Mouse (Mus musculus) limb, embryonic 14.5 days (tissue): ENCODE data around the gene Cpd. TPM values are rescaled to one million over a fixed set of nuclear protein-coding genes. Genes with fewer than 3 reads are reported as not detected.

Source experiments
- ATAC-seq: fragments of 200-750 bp; cut with Nextera tagmentation; 2 replicates; pipeline ENCODE4 v1.8.0; 2017; ENCODE audit warnings: low read depth, moderate number of reproducible peaks, moderate TSS enrichment; ENCODE audit not compliant: low FRiP score
- DNase-seq: peaks from one replicate; pipeline ENCODE4 v3.0.0-alpha.2; 2015; ENCODE audit warnings: low spot score
- H3K27ac ChIP-seq: fragments of 300-500 bp; sonication (generic); replicated peaks from 2 replicates; pipeline ENCODE4 v1.5.1; 2014; ENCODE audit warnings: low read depth, mild to moderate bottlenecking, low read length, moderate library complexity, mixed read lengths
- H3K27me3 ChIP-seq: fragments of 300-500 bp; sonication (generic); 2 replicates; pipeline ENCODE4 v1.6.1; 2014; ENCODE audit warnings: low read length, mixed read lengths; ENCODE audit not compliant: control insufficient read depth, insufficient read depth
- H3K36me3 ChIP-seq: fragments of 300-500 bp; sonication (generic); 2 replicates; pipeline ENCODE4 v1.6.1; 2014; ENCODE audit warnings: mild to moderate bottlenecking, low read length, moderate library complexity, mixed read lengths; ENCODE audit not compliant: control insufficient read depth, insufficient read depth
- H3K4me1 ChIP-seq: fragments of 300-500 bp; sonication (generic); 2 replicates; pipeline ENCODE4 v1.6.1; 2014; ENCODE audit warnings: antibody characterized with exemption, low read length, mixed read lengths; ENCODE audit not compliant: control insufficient read depth, insufficient read depth
- H3K4me2 ChIP-seq: fragments of 300-500 bp; sonication (generic); replicated peaks from 2 replicates; pipeline ENCODE4 v1.6.1; 2014; ENCODE audit warnings: low read depth, mild to moderate bottlenecking, low read length, moderate library complexity; ENCODE audit not compliant: severe bottlenecking
- H3K4me3 ChIP-seq: fragments of 300-500 bp; sonication (generic); replicated peaks from 2 replicates; pipeline ENCODE4 v1.5.1; 2014; ENCODE audit warnings: low read length
- H3K9ac ChIP-seq: fragments of 300-500 bp; sonication (generic); 2 replicates; pipeline ENCODE4 v1.6.1; 2014; ENCODE audit warnings: mild to moderate bottlenecking, low read depth, low read length, moderate library complexity; ENCODE audit not compliant: severe bottlenecking
- H3K9me3 ChIP-seq: fragments of 300-500 bp; sonication (generic); 2 replicates; pipeline ENCODE4 v1.6.1; 2016; ENCODE audit warnings: low read length; ENCODE audit not compliant: control insufficient read depth
- POLR2A ChIP-seq: fragments of 200-500 bp; IDR thresholded peaks from 2 replicates; pipeline ENCODE4 v1.8.0; 2012; ENCODE audit warnings: inconsistent platforms, mild to moderate bottlenecking, moderate library complexity, borderline replicate concordance; ENCODE audit not compliant: insufficient read depth, insufficient read length; ENCODE audit errors: extremely low read depth
- WGBS: fragments of 180-500 bp; shearing (Covaris S2); extraction: QIAGEN DNeasy Blood & Tissue Kit; methylation state at CpG from one replicate; pipeline ENCODE4 v1.1.7; 2014; 5-methylcytosine and 5-hydroxymethylcytosine counted together
- polyA plus RNA-seq, 2 experiments: library from polyadenylated mRNA; depleted of rRNA in 1 of 2; stranded (reverse) in 1 of 2; unstranded in 1 of 2; fragments of >200 nt; fragmentation: Nextera tagmentation in 1 of 2; extraction: Ambion mirVana in 1 of 2; gene quantifications; 2 replicates each; pipeline versions ENCODE4 v1.2.1 to v1.2.3; 2012 to 2014

Gene Cpd
- polyA plus RNA-seq, 2 experiments: 21.0 to 24.9 TPM

GRCm38 (mm10) chr11:76891738-76892349 lies 45.0 kb upstream of the Cpd start:
- DNase-seq (no peak), ATAC-seq (no peak)
- peaks cover 7% of the 10 kb centered on the region for H3K4me1 ChIP-seq
- TF ChIP-seq POLR2A: no peak
- no peak overlapping the region for H3K4me2 ChIP-seq
- WGBS: 73% methylated on average over 4 of the region's 4 CpGs
- no peaks in the 10 kb centered on the region for H3K9me3 ChIP-seq
- no peak overlapping the region for H3K9ac ChIP-seq
- no peaks in the 10 kb centered on the region for H3K27me3 ChIP-seq
- no peak overlapping the region for H3K27ac ChIP-seq
- no peak overlapping the region for H3K4me3 ChIP-seq
- H3K36me3 ChIP-seq: no peaks in the 10 kb centered on the region

GRCm38 (mm10) chr11:76891171-76891570 lies 44.4 kb upstream of the Cpd start:
- H3K4me1 ChIP-seq: peaks cover 7% of the 10 kb centered on the region
- no peak for ATAC-seq
- no peaks in the 10 kb centered on the region for H3K36me3 ChIP-seq
- H3K9me3 ChIP-seq: no peaks in the 10 kb centered on the region
- H3K27ac ChIP-seq: no peak overlapping the region
- H3K27me3 ChIP-seq: no peaks in the 10 kb centered on the region
- no peak for TF ChIP-seq POLR2A
- 89% methylated on average over 7 of the region's 7 CpGs for WGBS
- H3K4me2 ChIP-seq: no peak overlapping the region
- no peak overlapping the region for H3K9ac ChIP-seq
- DNase-seq: no peak
- no peak overlapping the region for H3K4me3 ChIP-seq

DNA sequence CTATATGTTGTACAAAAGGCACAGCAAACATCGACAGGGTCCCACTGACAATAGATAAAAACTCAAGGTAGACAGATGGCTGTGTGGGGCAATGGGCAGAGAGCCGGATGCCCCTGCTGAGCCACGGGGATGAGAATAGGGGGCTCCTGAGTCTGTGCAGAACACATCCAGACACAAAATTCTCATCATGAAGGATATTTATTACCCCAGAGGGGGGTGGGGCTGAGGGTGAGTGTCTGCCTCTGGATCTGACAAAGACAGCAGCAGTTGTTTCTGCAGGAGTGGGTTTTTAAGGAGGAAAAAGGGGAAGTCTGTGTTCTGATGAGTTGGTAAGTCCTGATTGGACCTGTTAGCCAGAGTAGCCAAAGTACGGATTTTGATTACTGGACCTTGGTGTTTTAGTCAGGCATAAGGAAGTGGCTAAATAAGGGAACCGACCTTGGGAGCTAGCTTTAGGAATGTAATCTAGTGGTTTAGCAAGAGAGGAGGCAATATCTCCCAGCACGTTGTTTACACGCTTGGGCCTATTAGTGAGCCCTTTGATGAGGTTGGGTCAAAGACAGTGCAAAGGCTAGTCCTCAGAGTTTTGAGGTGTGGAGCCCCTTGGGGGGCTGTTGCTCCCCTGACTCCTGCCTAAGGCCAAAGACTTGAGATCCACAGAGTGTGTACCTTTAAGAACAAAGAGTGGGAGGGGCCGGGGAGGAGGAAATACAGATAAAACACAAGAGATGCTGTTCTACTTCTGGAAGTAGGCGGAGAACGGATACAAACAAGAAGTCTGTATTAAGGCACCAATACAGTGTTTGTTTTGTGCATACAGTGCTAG lies 42.7 kb upstream of the Cpd start:
- Histone ChIP-seq H3K9ac (no peak overlapping the region), H3K27me3 (no peaks in the 10 kb centered on the region), H3K9me3 (no peaks in the 10 kb centered on the region), H3K27ac (no peak overlapping the region), H3K36me3 (no peaks in the 10 kb centered on the region), H3K4me3 (no peak overlapping the region), H3K4me2 (no peak overlapping the region), H3K4me1 (peaks cover 7% of the 10 kb centered on the region)
- WGBS: 52% methylated on average over 10 of the region's 10 CpGs
- no peak for TF ChIP-seq POLR2A
- DNase-seq: no peak
- no peak for ATAC-seq

DNA sequence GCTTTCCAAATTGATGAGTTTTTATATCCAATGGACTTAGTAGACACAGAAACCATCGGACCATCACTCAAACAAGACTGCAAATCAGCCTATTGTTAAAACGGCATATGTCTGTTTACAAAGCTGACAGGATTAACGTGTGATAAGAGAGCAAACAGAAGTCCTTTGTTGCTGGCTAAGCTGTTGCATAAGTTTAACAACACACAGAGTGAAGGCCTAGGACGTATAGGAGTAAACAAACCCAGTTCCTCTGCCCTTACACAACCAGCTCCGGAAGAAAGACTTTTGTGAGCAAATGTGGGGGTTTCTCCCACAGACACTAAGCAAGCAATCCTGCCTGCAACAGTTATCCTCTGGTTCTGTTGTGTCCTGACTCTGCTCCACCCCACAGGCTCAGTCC lies 37.6 kb upstream of the Cpd start:
- H3K4me1 ChIP-seq: no peaks in the 10 kb centered on the region
- no peaks in the 10 kb centered on the region for H3K36me3 ChIP-seq
- H3K27me3 ChIP-seq: no peaks in the 10 kb centered on the region
- DNase-seq (no peak), ATAC-seq (no peak)
- TF ChIP-seq POLR2A: no peak
- H3K27ac ChIP-seq: no peak overlapping the region
- no peak overlapping the region for H3K9ac ChIP-seq
- no peak overlapping the region for H3K4me3 ChIP-seq
- H3K4me2 ChIP-seq: no peak overlapping the region
- WGBS: 59% methylated on average over 5 of the region's 5 CpGs
- no peaks in the 10 kb centered on the region for H3K9me3 ChIP-seq

DNA sequence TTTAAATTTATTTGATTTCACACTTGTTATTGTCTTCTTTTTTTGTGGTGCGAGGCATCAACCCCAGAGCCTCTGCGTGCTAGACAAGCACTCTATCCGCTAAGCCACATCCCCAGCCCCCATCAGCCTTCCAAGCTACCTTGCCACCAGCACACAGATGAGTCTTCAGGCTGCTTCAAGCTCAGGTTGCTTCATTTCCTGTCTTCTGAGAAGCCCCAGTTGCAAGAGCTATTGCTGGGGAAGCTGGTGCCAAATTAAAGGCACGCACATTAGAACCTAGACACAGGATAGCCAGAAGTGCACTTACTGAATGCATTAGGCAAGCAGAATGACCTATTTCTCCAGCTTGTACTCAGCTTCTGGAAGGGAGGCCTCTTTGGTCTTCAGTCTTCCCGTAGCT lies 33.0 kb upstream of the Cpd start:
- H3K4me2 ChIP-seq: no peak overlapping the region
- no peaks in the 10 kb centered on the region for H3K27me3 ChIP-seq
- H3K4me1 ChIP-seq: no peaks in the 10 kb centered on the region
- ATAC-seq (no peak), DNase-seq (no peak)
- no peaks in the 10 kb centered on the region for H3K36me3 ChIP-seq
- no peak overlapping the region for H3K9ac ChIP-seq
- WGBS: 81% methylated on average over 5 of the region's 5 CpGs
- no peak overlapping the region for H3K27ac ChIP-seq
- TF ChIP-seq POLR2A: no peak
- H3K9me3 ChIP-seq: no peaks in the 10 kb centered on the region
- no peak overlapping the region for H3K4me3 ChIP-seq
